Mouse (Mus musculus) WW6 (cell line): Measurements from ENCODE around the gene Tas1r3.
A peak's percentile ranks its signal among the peaks of the same experiment; 100 is the strongest.

ENCODE experiments used
- DNase-seq: peaks from one replicate; pipeline ENCODE4 v3.0.0-alpha.2; 2013; ENCODE audit warnings: low read depth, low spot score

Gene Tas1r3

DNA sequence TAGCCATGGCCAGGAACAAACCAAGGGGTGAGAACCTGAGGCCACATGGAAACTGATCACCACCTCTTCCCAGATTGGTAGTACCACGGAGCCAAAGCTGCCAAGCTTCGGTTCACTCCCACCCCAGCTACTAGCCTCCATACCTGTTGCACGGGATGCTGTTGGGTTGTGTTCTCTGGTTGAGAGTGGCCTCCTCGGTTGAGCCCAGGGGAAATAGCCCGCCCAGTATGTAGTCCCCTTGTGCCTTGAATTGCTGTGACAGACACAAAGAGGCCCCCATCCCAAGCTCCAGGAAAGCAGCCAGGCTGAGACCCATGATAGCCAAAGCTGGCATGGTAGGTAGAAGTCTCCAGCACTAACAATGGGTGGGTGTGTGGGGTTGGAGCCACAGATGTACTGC lies at the start of gene Tas1r3:
TSS of gene Tas1r3 (minus strand) at position 362 of the 400 bp plus-strand sequence.
- no peak for DNase-seq

- no peak for DNase-seq
These were observed 45.6 kb upstream of the Tas1r3 start for GRCm38 (mm10) chr4:155908751-155909150.

DNA sequence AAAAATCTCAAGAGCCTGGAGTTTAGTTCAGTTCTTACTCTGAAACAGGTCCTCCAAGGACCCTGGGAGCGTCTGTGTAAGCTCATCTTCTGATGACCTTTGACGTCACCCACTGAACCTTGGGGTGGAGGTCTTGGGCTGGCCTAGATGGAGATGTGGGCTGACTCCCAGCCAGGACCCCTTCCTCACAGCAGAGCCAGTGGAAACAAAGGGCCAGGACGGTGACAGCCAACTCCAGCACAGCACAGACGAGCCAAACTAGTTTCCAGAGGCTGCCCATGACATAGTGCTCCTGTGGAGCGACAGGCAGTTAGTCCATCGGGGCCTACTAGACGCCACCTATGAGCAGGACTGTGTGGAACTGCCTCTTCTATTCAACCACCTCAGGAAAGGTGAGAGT lies 45.1 kb upstream of the Tas1r3 start:
- no peak for DNase-seq

DNA sequence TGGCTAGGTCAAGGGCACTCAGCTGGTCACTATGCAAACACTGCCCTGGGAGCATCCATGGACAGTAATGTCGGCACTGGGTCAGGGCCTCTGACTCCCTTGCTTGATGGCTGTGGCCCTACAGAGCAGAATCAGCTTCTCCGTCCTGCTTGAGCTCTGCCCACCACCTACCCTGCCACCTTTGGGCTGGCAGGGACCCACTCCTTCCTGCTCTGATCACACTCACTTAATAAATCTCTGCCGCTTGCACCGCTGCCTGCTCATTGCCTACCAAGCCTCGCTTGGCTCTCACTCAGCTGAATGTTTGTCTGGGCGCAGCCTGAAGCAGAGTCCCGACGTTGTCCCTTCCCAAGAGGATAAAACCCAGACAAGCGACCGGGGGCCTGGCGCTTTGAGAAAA lies 43.8 kb upstream of the Tas1r3 start:
- DNase-seq = no peak

DNA sequence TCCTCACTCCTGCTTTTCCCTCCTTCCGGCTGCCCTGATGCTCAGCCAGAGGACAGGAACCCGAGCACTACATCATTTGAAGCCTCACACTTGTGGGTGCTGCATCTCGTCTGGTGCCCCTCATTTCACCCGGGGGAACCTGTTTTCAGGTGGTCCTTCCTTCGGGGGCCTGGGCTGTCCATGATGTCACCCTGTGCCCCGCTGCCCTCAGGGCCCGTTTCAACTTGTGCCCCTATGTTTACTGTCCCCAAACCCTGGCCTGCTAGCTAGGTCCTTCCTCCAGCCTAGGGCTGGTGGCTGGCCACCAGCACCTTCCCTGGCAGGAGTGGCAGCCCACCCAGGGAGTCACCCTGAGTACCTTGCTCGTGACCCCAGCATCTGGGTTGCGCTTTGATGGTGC lies 43.0 kb upstream of the Tas1r3 start:
- DNase-seq = no peak

DNA sequence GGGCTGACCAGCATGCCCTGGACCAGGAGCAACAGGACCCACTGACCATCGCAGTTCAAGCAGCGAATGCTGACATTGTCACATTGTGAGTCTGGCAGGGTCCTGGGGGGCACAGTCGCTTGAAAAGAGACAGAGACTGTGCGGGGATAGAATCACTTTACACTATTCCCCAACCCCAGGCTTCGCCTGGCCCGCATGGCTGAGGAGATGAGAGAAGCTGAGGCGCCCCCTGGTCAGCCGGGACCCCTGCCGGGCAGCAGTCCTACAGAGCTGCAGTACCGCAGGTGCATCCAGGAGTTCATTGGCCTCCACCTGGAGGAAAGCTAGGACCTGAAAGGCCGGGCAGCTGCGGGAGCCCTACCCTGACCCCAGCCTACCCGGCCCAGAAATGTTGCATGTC lies 42.5 kb upstream of the Tas1r3 start:
- no peak for DNase-seq

DNA sequence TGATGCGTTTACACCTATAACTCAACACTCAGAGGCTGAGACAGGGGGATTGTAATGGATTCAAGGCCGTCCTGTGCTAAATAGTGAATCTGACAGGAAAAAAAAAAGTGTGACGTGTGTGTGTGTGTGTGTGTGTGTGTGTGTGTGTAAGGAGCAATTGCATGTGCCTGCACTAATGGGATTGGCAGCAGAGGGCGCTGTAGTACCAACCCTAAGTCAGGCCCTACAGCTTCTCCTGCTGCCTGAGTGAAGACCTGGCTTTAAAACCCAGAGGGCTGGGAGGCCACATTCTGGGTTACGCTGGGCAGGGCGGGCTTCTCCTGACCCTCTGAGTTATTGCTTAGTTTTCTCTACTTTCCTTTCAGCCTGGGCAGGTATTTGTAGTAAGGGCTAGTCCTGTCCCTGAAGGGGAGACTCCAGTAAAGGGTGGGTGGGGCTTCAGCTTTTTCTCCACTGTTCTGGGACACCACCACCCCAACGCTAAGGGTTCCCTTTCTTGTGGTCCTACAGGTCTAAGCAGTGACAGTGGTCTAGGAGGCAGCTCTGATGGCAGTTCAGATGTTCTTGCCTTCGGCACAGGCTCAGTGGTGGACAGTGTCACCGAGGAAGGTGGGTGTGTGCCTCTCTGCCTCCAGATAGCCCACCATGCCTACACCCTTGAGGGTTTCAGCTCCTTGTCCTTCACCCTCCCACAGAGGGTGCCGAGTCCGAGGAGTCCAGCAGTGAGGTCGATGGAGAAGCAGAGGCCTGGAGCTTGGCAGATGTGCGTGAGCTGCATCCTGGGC lies 41.3 kb upstream of the Tas1r3 start:
- DNase-seq = no peak

DNA sequence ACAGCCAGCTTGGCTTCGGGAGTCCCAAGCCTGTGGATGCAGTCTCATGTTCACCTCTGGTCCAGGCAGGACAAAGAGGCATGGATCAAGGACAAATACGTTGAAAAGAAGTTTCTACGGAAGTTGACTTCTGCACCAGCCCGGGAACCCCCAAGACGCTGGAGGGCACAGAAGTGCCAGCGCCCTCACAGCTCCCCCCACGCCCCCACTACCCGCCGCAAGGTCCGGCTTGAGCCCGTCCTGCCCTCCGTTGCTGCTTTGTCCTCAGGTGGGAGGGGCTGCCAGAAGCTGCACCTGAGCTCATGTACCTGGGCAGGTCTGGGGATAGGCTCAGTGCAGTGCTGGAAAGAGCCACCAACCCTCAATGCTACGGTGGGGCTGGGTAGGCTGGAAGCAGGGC lies 40.1 kb upstream of the Tas1r3 start:
- DNase-seq = no peak

GRCm38 (mm10) chr4:155901205-155901604 lies 38.0 kb upstream of the Tas1r3 start:
- DNase-seq = no peak

GRCm38 (mm10) chr4:155899355-155899754 lies 36.2 kb upstream of the Tas1r3 start:
- no peak for DNase-seq

- DNase-seq = no peak
These were observed 35.2 kb upstream of the Tas1r3 start for GRCm38 (mm10) chr4:155898318-155898717.

GRCm38 (mm10) chr4:155896461-155896860 lies 33.3 kb upstream of the Tas1r3 start:
- DNase-seq = no peak

GRCm38 (mm10) chr4:155895826-155896225 lies 32.7 kb upstream of the Tas1r3 start:
- no peak for DNase-seq

GRCm38 (mm10) chr4:155895216-155895615 lies 32.1 kb upstream of the Tas1r3 start:
- no peak for DNase-seq

- DNase-seq = no peak
These were observed 31.2 kb upstream of the Tas1r3 start for GRCm38 (mm10) chr4:155894311-155894881.

DNA sequence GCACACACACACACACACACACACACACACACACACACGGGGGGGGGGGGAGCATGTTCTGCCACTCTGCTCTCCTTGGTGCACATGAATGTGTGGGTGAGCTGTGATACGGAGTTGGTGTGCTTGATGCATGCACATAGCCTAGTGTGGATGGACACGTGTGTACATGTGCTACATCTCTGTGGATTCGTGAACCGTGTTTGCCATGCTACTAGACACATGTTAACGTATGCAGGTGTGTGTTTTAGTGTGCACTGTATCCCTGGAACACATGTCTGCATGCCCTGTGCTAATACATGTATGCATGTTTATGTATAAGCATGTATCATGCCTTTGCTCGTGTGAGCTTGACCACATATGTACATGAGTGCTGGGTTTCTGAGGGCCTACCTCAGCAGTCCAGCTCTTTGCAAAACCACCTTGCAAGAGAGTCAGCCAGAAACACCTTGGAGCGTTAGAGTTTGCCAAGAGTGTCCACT lies 30.1 kb upstream of the Tas1r3 start:
- no peak for DNase-seq

- DNase-seq = no peak
These were observed 29.5 kb upstream of the Tas1r3 start for GRCm38 (mm10) chr4:155892438-155893211.

GRCm38 (mm10) chr4:155892017-155892416 lies 28.9 kb upstream of the Tas1r3 start:
- DNase-seq = no peak

DNA sequence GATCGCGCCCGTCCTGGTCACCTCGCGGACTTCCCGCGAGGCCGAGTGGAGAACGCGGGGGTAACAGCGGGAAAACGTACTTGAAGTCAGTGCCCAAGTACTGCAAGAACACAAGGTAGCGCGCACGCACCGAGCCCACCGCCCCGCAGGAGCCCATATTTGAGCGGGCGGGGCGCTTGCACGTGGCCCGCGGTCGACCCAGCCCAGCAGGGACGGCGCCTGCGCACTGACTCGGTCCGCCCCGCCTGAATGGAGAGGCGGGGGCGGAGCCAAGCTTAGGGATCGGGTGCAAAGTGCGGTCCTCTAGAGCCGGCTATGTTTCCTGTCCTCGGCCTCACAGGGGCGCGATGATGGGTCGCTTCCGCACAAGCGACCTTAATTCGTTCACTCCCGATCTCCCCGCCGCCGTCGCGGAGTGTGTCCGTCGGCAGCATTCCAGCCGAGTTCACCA lies 28.4 kb upstream of the Tas1r3 start, which contains the start of the genes Pusl1 and Acap3:
TSS of gene Pusl1 (minus strand) at position 231 of the 451 bp plus-strand sequence.
TSS of gene Acap3 (plus strand) at position 272 of the 451 bp plus-strand sequence.
- peak; percentile 85 for DNase-seq

DNA sequence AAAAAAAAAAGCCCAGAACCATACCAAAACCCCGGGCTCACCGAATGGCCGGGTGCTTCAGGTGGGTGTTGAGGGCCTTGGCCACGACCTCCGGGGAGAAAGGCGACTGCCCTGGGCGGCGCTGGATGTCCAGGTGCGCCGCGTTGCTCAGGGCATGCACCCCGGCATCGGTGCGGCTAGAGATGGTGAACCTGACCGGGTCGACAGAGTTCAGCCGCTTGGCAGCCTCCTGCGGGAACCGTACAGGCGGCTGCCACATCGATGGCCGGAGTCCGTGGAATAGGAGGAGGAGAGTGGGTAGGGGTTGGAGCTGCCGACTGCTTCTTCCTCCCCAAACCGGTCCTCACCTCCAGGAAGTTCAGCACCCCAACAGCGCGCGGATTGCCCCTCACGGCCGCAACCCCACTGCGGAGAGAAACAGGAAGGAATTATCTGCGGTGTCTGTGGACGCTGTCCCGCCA lies 27.9 kb upstream of the Tas1r3 start:
- DNase-seq = no peak

DNA sequence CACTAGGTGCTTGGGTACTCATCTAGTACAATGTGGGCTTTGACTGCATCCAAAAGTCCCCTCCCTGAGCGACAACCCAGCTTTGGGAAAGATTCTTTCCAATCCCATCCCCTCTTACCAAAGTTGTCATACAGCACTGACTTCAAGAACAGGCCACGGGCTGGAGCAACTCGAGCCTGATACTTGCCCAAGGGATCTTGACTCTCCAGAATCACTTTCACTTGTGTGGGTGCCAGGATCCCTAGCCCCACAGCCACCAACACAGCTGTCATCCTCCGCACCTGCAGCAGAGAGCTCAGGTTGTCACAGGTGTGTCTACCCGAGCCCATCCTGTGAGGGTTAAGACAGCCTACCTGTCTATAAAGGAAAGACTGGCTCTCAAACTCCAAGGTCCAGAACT lies 26.2 kb upstream of the Tas1r3 start:
- DNase-seq = no peak

DNA sequence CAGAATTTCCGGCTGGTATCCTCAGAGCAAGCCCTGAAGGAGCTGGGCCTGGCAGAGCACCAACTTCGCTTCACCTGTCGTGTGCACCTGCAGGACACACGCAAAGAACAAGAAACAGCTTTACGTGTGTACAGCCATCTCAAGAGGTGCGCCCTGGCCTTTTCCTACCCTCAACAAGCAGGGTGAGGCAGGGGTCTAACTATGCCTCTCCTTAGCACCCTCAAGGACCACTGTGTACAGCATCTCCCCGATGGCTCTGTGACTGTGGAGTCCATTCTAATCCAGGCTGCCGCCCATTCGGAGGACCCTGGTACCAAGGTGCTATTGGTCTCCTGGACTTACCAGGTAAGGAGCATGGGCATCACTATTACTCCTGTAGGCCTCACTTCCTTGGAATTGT lies 25.0 kb upstream of the Tas1r3 start:
- DNase-seq = no peak
